Mouse (Mus musculus) liver, embryonic 16.5 days (tissue): ENCODE measurements around the gene Hrasls5. TPM values are rescaled to one million over a fixed set of nuclear protein-coding genes. Genes with fewer than 3 reads are reported as not detected.

ENCODE experiments used
- ATAC-seq: fragments of 200-750 bp; cut with Nextera tagmentation; 2 replicates; pipeline ENCODE4 v1.8.0; 2017; ENCODE audit warnings: low read depth, mild to moderate bottlenecking, moderate number of reproducible peaks, moderate library complexity
- H3K27ac ChIP-seq: fragments of 300-500 bp; sonication (generic); 2 replicates; pipeline ENCODE4 v1.5.1; 2014; ENCODE audit warnings: mild to moderate bottlenecking, low read length
- H3K27me3 ChIP-seq: fragments of 300-500 bp; sonication (generic); 2 replicates; pipeline ENCODE4 v1.6.1; 2014; ENCODE audit warnings: low read depth, low read length, mixed read lengths; ENCODE audit not compliant: control insufficient read depth, insufficient read depth
- H3K36me3 ChIP-seq: fragments of 300-500 bp; sonication (generic); 2 replicates; pipeline ENCODE4 v1.6.1; 2014; ENCODE audit warnings: mild to moderate bottlenecking; ENCODE audit not compliant: control insufficient read depth, insufficient read depth
- H3K4me1 ChIP-seq: fragments of 300-500 bp; sonication (generic); 2 replicates; pipeline ENCODE4 v1.6.1; 2014; ENCODE audit warnings: low read depth, low read length, mixed read lengths; ENCODE audit not compliant: control insufficient read depth
- H3K4me2 ChIP-seq: fragments of 300-500 bp; sonication (generic); 2 replicates; pipeline ENCODE4 v1.6.1; 2014; ENCODE audit warnings: low read depth, low read length, mixed read lengths
- H3K4me3 ChIP-seq: fragments of 300-500 bp; sonication (generic); 2 replicates; pipeline ENCODE4 v1.5.1; 2014; ENCODE audit warnings: low read depth, mild to moderate bottlenecking, low read length
- H3K9ac ChIP-seq: fragments of 300-500 bp; sonication (generic); 2 replicates; pipeline ENCODE4 v1.6.1; 2014; ENCODE audit warnings: low read depth, low read length
- H3K9me3 ChIP-seq: fragments of 300-500 bp; sonication (generic); replicated peaks from 2 replicates; pipeline ENCODE4 v1.6.1; 2016; ENCODE audit warnings: low read length; ENCODE audit not compliant: control insufficient read depth
- WGBS: fragments of 180-500 bp; shearing (Covaris S2); extraction: QIAGEN DNeasy Blood & Tissue Kit; methylation state at CpG from one replicate; pipeline ENCODE4 v1.1.7; 2014; ENCODE audit not compliant: insufficient replicate concordance; 5-methylcytosine and 5-hydroxymethylcytosine counted together
- polyA plus RNA-seq: library from polyadenylated mRNA; unstranded; fragments of >200 nt; fragmentation: Nextera tagmentation; extraction: Ambion mirVana; gene quantifications from 2 replicates; pipeline ENCODE4 v1.2.1, GENCODE M21; 2015

Hrasls5 gene
- polyA plus RNA-seq, 1 experiment from 2014 or later = not detected

DNA sequence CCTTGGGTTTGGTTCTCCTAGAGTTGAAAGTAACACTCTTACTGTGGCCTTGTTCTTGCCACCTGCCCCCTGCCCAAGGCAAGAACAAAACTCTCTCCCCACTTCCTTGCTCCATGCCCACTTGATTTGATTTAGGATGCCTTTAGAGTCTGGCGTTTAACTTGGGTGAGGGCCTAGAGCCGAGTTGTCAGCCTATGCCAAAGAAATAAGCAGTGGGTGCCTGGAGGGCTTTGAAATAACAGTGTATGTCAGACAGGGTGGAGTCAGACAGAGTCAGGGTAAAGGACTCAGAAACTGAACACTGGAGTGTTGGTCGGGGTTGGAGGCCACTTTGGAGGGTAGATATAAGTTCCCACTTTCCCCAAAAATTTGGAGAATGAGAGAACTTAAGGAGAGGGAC lies 4.7 kb downstream of the Hrasls5 start:
- 41% methylated on average over 3 of the region's 3 CpGs for WGBS
- Histone ChIP-seq H3K4me2 (no peak overlapping the region), H3K36me3 (no peaks in the 10 kb centered on the region), H3K4me3 (no peak overlapping the region), H3K4me1 (no peaks in the 10 kb centered on the region; the same call in 1 of the 2 replicates), H3K9ac (no peak overlapping the region), H3K27ac (no peak overlapping the region), H3K27me3 (peaks cover 12% of the 10 kb centered on the region), H3K9me3 (no peaks in the 10 kb centered on the region)
- ATAC-seq = no peak

- no peak overlapping the region for H3K9ac ChIP-seq
- H3K4me2 ChIP-seq = no peak overlapping the region
- no peak for ATAC-seq
- no peak overlapping the region for H3K27ac ChIP-seq
- H3K36me3 ChIP-seq = no peaks in the 10 kb centered on the region
- H3K9me3 ChIP-seq = no peaks in the 10 kb centered on the region
- no peaks in the 10 kb centered on the region for H3K4me1 ChIP-seq
- no peak overlapping the region for H3K4me3 ChIP-seq
- WGBS = 33% methylated on average over 7 of the region's 7 CpGs
- peaks cover 5% of the 10 kb centered on the region for H3K27me3 ChIP-seq
Observed at GRCm38 (mm10) chr19:7617696-7618095, 5.4 kb downstream of the Hrasls5 start.

- Histone ChIP-seq H3K9ac (no peak overlapping the region), H3K27ac (no peak overlapping the region), H3K27me3 (no peaks in the 10 kb centered on the region), H3K9me3 (no peaks in the 10 kb centered on the region), H3K4me3 (no peak overlapping the region), H3K4me2 (no peak overlapping the region), H3K4me1 (no peaks in the 10 kb centered on the region), H3K36me3 (no peaks in the 10 kb centered on the region)
- no peak for ATAC-seq
Observed at GRCm38 (mm10) chr19:7633021-7633420, 20.7 kb downstream of the Hrasls5 start.

GRCm38 (mm10) chr19:7633786-7634185 lies 21.4 kb downstream of the Hrasls5 start:
- ATAC-seq = no peak
- H3K4me2 ChIP-seq = no peak overlapping the region
- no peaks in the 10 kb centered on the region for H3K4me1 ChIP-seq
- no peaks in the 10 kb centered on the region for H3K27me3 ChIP-seq
- WGBS = 38% methylated on average over 1 of the region's 1 CpGs
- H3K9me3 ChIP-seq = no peaks in the 10 kb centered on the region
- H3K27ac ChIP-seq = no peak overlapping the region
- H3K4me3 ChIP-seq = no peak overlapping the region
- no peak overlapping the region for H3K9ac ChIP-seq
- H3K36me3 ChIP-seq = no peaks in the 10 kb centered on the region

DNA sequence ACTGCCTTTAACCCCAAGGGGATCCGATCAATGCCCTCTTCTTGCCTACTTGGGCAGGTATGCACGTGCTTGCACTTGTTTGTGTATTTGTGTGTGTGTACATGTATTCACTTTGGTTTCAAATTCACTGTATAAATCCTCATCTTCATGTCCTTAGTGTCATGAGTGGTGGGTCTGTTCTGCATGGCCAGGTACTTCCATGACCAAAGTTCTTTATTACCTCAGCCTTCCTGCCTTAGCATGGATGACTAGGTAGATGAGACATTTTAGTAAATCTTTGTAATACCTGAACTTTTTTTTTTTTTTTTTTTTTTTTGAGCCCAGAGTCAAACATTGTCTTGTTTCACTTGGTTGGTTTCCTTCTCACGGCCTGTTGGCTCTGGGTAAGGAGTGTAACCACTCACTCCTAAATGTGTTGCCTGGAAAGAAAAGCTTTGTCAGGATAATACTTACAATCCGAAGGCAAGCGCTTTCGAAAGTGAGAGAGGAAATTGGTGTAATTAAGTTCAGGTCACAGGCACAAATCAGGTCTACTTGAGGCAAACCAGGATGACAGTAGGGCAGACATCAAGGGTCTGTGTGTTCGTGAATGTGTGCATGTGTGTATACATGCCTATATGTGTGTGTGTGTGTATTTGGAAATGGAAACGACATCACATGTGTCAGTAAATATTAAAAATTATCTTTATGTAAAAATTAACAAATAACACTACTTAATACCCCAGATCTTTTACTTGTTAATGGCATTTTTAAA lies 36.7 kb downstream of the Hrasls5 start:
- H3K4me2 ChIP-seq = no peak overlapping the region
- H3K4me3 ChIP-seq = no peak overlapping the region
- H3K9me3 ChIP-seq = no peaks in the 10 kb centered on the region
- no peak overlapping the region for H3K27ac ChIP-seq
- H3K4me1 ChIP-seq = no peaks in the 10 kb centered on the region
- no peak for ATAC-seq
- no peaks in the 10 kb centered on the region for H3K36me3 ChIP-seq
- 56% methylated on average over 8 of the region's 8 CpGs for WGBS
- H3K9ac ChIP-seq = no peak overlapping the region
- no peaks in the 10 kb centered on the region for H3K27me3 ChIP-seq

- no peak overlapping the region for H3K27ac ChIP-seq
- no peaks in the 10 kb centered on the region for H3K27me3 ChIP-seq
- H3K9ac ChIP-seq = no peak overlapping the region
- no peak overlapping the region for H3K4me2 ChIP-seq
- ATAC-seq = no peak
- H3K36me3 ChIP-seq = no peaks in the 10 kb centered on the region
- H3K4me3 ChIP-seq = no peak overlapping the region
- no peaks in the 10 kb centered on the region for H3K4me1 ChIP-seq
- H3K9me3 ChIP-seq = no peaks in the 10 kb centered on the region
- WGBS = 21% methylated on average over 1 of the region's 1 CpGs
Observed at GRCm38 (mm10) chr19:7672033-7672432, 59.7 kb downstream of the Hrasls5 start.

- Histone ChIP-seq H3K4me1 (no peaks in the 10 kb centered on the region), H3K4me2 (no peak overlapping the region), H3K27me3 (no peaks in the 10 kb centered on the region), H3K27ac (no peak overlapping the region), H3K36me3 (no peaks in the 10 kb centered on the region), H3K4me3 (no peak overlapping the region), H3K9me3 (no peaks in the 10 kb centered on the region), H3K9ac (no peak overlapping the region)
- no peak for ATAC-seq
- 57% methylated on average over 1 of the region's 1 CpGs for WGBS
Observed at GRCm38 (mm10) chr19:7687988-7688387, 75.6 kb downstream of the Hrasls5 start.

Other genes with a start within 250 kb of the Hrasls5 start
- 2.7 and 2.8 TPM in 2 replicates for gene Spindoc, start 229.5 kb upstream of the Hrasls5 start, polyA plus RNA-seq
- gene 2700081O15Rik, start 194.9 kb upstream of the Hrasls5 start, polyA plus RNA-seq = 0.55 and 0.61 TPM in 2 replicates
- 59.7 and 63.8 TPM in 2 replicates for gene Rtn3, start 129.3 kb upstream of the Hrasls5 start, polyA plus RNA-seq
- gene Atl3, start 118.5 kb upstream of the Hrasls5 start, polyA plus RNA-seq = 5.5 and 5.6 TPM in 2 replicates
- 18.8 and 23.0 TPM in 2 replicates for gene Pla2g16, start 55.1 kb upstream of the Hrasls5 start, polyA plus RNA-seq
- gene Lgals12, start 5.3 kb upstream of the Hrasls5 start, polyA plus RNA-seq = 0.05 TPM in 1 of 2 replicates, not detected in the other
- gene Slc22a19, start 98.8 kb downstream of the Hrasls5 start, polyA plus RNA-seq = not detected in 2 replicates
- not detected in 2 replicates for gene Slc22a26, start 190.1 kb downstream of the Hrasls5 start, polyA plus RNA-seq